In genomic region chr19:28160582-28160981, GRCm38 (mm10) we compare ENCODE assay signal across 11 mouse cellular contexts.
DNase-seq lines count a peak whose midpoint lies in the region; ATAC-seq lines count a peak whose summit lies in the region.
"Had no signal": no experiment of that assay in that cellular context is flagged by ENCODE, and none has a peak within 500 bp of the region (broad histone marks: within the 10 kb centered on the region; RNA-seq: fewer than 3 reads in every experiment).

No protein-coding gene starts in this region.

- no peaks in the 10 kb centered on the region for H3K4me1 ChIP-seq in limb, embryonic 11.5 days (ENCODE audit: control insufficient read depth, insufficient read depth, low read length)
- H3K4me1 ChIP-seq in limb, embryonic 10.5 days, result no peaks in the 10 kb centered on the region
- H3K4me1 ChIP-seq: forebrain, embryonic 15.5 days had no signal

- ATAC-seq in limb, embryonic 11.5 days (ENCODE audit: insufficient number of reproducible peaks, low FRiP score, low TSS enrichment, low read depth), result no peak
- ATAC-seq: forebrain, embryonic 15.5 days had no signal

- no peaks in the 10 kb centered on the region for H3K27me3 ChIP-seq in limb, embryonic 11.5 days (ENCODE audit: control insufficient read depth, insufficient read depth, low read length)
- H3K27me3 ChIP-seq in limb, embryonic 10.5 days (ENCODE audit: low read depth, poor library complexity, severe bottlenecking), result no peaks in the 10 kb centered on the region
- H3K27me3 ChIP-seq: forebrain, embryonic 15.5 days had no signal

- no peaks in the 10 kb centered on the region for H3K9me3 ChIP-seq in limb, embryonic 11.5 days (ENCODE audit: control insufficient read depth, low read length)
- no peaks in the 10 kb centered on the region for H3K9me3 ChIP-seq in limb, embryonic 10.5 days (replicated peaks)
- H3K9me3 ChIP-seq: forebrain, embryonic 15.5 days; midbrain, embryonic 10.5 days had no signal

- DNase-seq in adrenal gland, postnatal 10 days, result peak; percentile 12
- DNase-seq in adrenal gland, adult 2 months, result no peak
- DNase-seq in limb, embryonic 11.5 days (ENCODE audit: low spot score), result peak; percentile 35
- no peak for DNase-seq in limb, embryonic 10.5 days (ENCODE audit: low spot score)
- DNase-seq in MEL-GATA-1-ER (ENCODE audit: extremely low read depth, low read depth), result peak; percentile 4
- DNase-seq in retina, embryonic 14.5 days (ENCODE audit: low spot score), result peak; percentile 29
- no peak for DNase-seq in layer of hippocampus, adult 8-10 months (ENCODE audit: low spot score in 2 of 2)
- no peak for DNase-seq in frontal cortex, postnatal 10 days (ENCODE audit: low spot score in 2 of 2)
- DNase-seq: layer of hippocampus, adult 9-11 months had no signal

- no peak overlapping the region for H3K27ac ChIP-seq in limb, embryonic 11.5 days (replicated peaks; ENCODE audit: low read depth, low read length)
- no peak overlapping the region for H3K27ac ChIP-seq in limb, embryonic 10.5 days
- H3K27ac ChIP-seq: forebrain, embryonic 15.5 days; midbrain, embryonic 10.5 days had no signal

- no peak overlapping the region for H3K4me2 ChIP-seq in limb, embryonic 11.5 days (ENCODE audit: low read depth, severe bottlenecking)
- H3K4me2 ChIP-seq: forebrain, embryonic 15.5 days had no signal

- H3K4me3 ChIP-seq in limb, embryonic 11.5 days (ENCODE audit: low read depth, low read length), result no peak overlapping the region
- no peak overlapping the region for H3K4me3 ChIP-seq in limb, embryonic 10.5 days
- H3K4me3 ChIP-seq: forebrain, embryonic 15.5 days; midbrain, embryonic 10.5 days had no signal

- no peaks in the 10 kb centered on the region for H3K36me3 ChIP-seq in limb, embryonic 11.5 days (ENCODE audit: control insufficient read depth, insufficient read depth, low read length)
- H3K36me3 ChIP-seq in limb, embryonic 10.5 days, result no peaks in the 10 kb centered on the region
- H3K36me3 ChIP-seq: forebrain, embryonic 15.5 days; midbrain, embryonic 10.5 days had no signal

- no peak overlapping the region for H3K9ac ChIP-seq in limb, embryonic 11.5 days (ENCODE audit: low read length)
- H3K9ac ChIP-seq: forebrain, embryonic 15.5 days had no signal

- WGBS in limb, embryonic 11.5 days, result 77% methylated on average over 4 of the region's 4 CpGs
- 78% methylated on average over 4 of the region's 4 CpGs for WGBS in limb, embryonic 10.5 days

Comparison
In these comparisons a context has a peak if more than half of its experiments do, and no peak if none do; other contexts are left out.
1. DNase-seq: peak in adrenal gland, postnatal 10 days (single experiment), limb, embryonic 11.5 days (single experiment), MEL-GATA-1-ER (single experiment) and retina, embryonic 14.5 days (single experiment); none in adrenal gland, adult 2 months (single experiment), limb, embryonic 10.5 days (single experiment), layer of hippocampus, adult 8-10 months (0 of 2) and frontal cortex, postnatal 10 days (0 of 2).